9 mouse cellular contexts compared by ENCODE assay signal in the genomic region with DNA sequence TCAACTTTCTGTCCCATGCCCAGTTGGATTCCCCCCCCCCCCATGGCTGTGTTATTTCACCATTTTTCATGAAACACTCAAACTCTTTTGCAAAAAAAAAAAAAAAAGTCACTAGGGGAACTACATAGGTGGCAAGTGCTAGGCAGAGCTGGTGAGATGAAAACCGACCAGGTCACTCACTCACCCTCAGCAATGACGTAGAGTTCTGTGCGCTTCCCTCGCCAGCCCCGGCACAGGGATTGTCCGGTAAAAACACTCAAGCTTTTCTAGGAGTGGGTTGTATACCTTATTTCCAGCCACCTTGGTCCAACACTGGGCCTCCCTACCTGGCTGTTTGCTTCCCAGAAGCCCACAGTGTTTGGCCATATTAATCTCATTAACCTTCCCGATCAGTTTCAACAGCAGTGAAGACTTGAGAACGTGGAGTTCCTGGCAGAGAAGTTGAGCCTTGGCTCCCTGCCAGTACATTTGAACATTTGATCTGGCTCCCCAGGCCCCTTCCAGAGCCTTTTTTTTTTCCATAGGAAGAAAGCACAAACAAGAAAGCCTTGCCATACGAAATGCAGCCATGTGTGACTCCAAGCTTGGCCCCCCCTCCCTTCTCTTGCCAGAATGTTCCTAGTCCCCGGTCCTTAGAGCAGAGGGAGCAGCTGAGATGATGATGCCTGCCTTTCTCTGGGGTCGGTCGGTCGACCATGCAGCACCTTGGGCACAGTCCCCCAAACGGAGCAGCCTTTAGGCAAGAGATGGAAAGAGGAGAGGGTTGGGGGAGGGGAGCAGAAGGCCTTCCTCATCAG.
A peak's percentile ranks its signal among the peaks of the same experiment; 100 is the strongest.
DNase-seq lines count a peak whose midpoint lies in the region; ATAC-seq and TF ChIP-seq lines count a peak whose summit lies in the region.
"Had no signal": no experiment of that assay in that cellular context is flagged by ENCODE, and none has a peak within 500 bp of the region (broad histone marks: within the 10 kb centered on the region; RNA-seq: fewer than 3 reads in every experiment).

No protein-coding gene starts in this region.

- TF ChIP-seq CTCF in lung, embryonic 14.5 days (IDR thresholded peaks at IDR 0.05; ENCODE audit: low read depth) = no peak
- TF ChIP-seq CTCF in lung, adult 2 months (IDR thresholded peaks at IDR 0.05; ENCODE audit: insufficient read depth, low read length) = no peak
- no peak for TF ChIP-seq CTCF in stomach, postnatal 0 days (IDR thresholded peaks at IDR 0.05; ENCODE audit: low read depth)

- 31% methylated on average over 14 of the region's 14 CpGs for WGBS in lung, embryonic 14.5 days
- WGBS in lung, adult 2 months = 37% methylated on average over 14 of the region's 14 CpGs
- 14% methylated on average over 14 of the region's 14 CpGs for WGBS in hindbrain, embryonic 11.5 days
- WGBS in limb, embryonic 14.5 days = 25% methylated on average over 14 of the region's 14 CpGs
- 42% methylated on average over 14 of the region's 14 CpGs for WGBS in stomach, postnatal 0 days

- TF ChIP-seq POLR2A in lung, adult 2 months (IDR thresholded peaks at IDR 0.05; ENCODE audit: borderline replicate concordance, extremely low read depth, low read depth, low read length) = no peak
- TF ChIP-seq POLR2A in limb, embryonic 14.5 days (IDR thresholded peaks at IDR 0.05; ENCODE audit: borderline replicate concordance, extremely low read depth, insufficient read depth, insufficient read length) = no peak

- intact Hi-C loops in gastrocnemius, postnatal 14 days (cut with DNase I; ENCODE audit: low total_unique reads) = no loop called here

- H3K27ac ChIP-seq in lung, embryonic 14.5 days (ENCODE audit: low read depth) = no peak overlapping the region
- peak overlapping the region; percentile 71 for H3K27ac ChIP-seq in hindbrain, embryonic 11.5 days (ENCODE audit: low read depth, low read length)
- H3K27ac ChIP-seq in limb, embryonic 14.5 days (replicated peaks; ENCODE audit: low read depth, low read length) = no peak overlapping the region
- no peak overlapping the region for H3K27ac ChIP-seq in stomach, postnatal 0 days (replicated peaks)
- H3K27ac ChIP-seq: liver, embryonic 14.5 days had no signal

- no peaks in the 10 kb centered on the region for H3K36me3 ChIP-seq in lung, embryonic 14.5 days (ENCODE audit: insufficient read depth)
- no peaks in the 10 kb centered on the region for H3K36me3 ChIP-seq in hindbrain, embryonic 11.5 days (ENCODE audit: control insufficient read depth, insufficient read depth, low read length)
- H3K36me3 ChIP-seq in limb, embryonic 14.5 days (ENCODE audit: control insufficient read depth, insufficient read depth, low read length) = no peaks in the 10 kb centered on the region
- no peaks in the 10 kb centered on the region for H3K36me3 ChIP-seq in stomach, postnatal 0 days (ENCODE audit: control insufficient read depth, insufficient read depth, low read length)

- no peaks in the 10 kb centered on the region for H3K9me3 ChIP-seq in lung, embryonic 14.5 days (ENCODE audit: low read depth, low read length)
- H3K9me3 ChIP-seq in hindbrain, embryonic 11.5 days (ENCODE audit: control insufficient read depth, low read length) = no peaks in the 10 kb centered on the region
- H3K9me3 ChIP-seq in limb, embryonic 14.5 days (ENCODE audit: control insufficient read depth, low read length) = no peaks in the 10 kb centered on the region
- H3K9me3 ChIP-seq in stomach, postnatal 0 days (ENCODE audit: control insufficient read depth, low read length) = no peaks in the 10 kb centered on the region

- peaks cover 9% of the 10 kb centered on the region for H3K4me1 ChIP-seq in lung, embryonic 14.5 days (ENCODE audit: insufficient read depth)
- H3K4me1 ChIP-seq in lung, adult 2 months (ENCODE audit: control insufficient read depth, insufficient read depth, low read length) = no peaks in the 10 kb centered on the region
- peaks cover 17% of the 10 kb centered on the region for H3K4me1 ChIP-seq in hindbrain, embryonic 11.5 days (replicated peaks; ENCODE audit: control insufficient read depth, insufficient read depth, low read length)
- H3K4me1 ChIP-seq in limb, embryonic 14.5 days (ENCODE audit: control insufficient read depth, insufficient read depth, low read length) = peaks cover 17% of the 10 kb centered on the region
- no peaks in the 10 kb centered on the region for H3K4me1 ChIP-seq in stomach, postnatal 0 days (replicated peaks; ENCODE audit: control insufficient read depth, insufficient read depth)

- H3K9ac ChIP-seq in lung, embryonic 14.5 days = no peak overlapping the region
- no peak overlapping the region for H3K9ac ChIP-seq in hindbrain, embryonic 11.5 days (ENCODE audit: low read depth, low read length)
- no peak overlapping the region for H3K9ac ChIP-seq in limb, embryonic 14.5 days (ENCODE audit: low read depth, low read length, severe bottlenecking)
- H3K9ac ChIP-seq in stomach, postnatal 0 days (ENCODE audit: low read length) = no peak overlapping the region
- H3K9ac ChIP-seq: liver, embryonic 14.5 days had no signal

- H3K4me2 ChIP-seq in lung, embryonic 14.5 days = peak overlapping the region; percentile 45
- peak overlapping the region; percentile 25 for H3K4me2 ChIP-seq in hindbrain, embryonic 11.5 days (replicated peaks; ENCODE audit: low read depth, low read length)
- peak overlapping the region; percentile 28 for H3K4me2 ChIP-seq in limb, embryonic 14.5 days (replicated peaks; ENCODE audit: low read depth, low read length, severe bottlenecking)
- H3K4me2 ChIP-seq in stomach, postnatal 0 days (replicated peaks; ENCODE audit: low read depth) = no peak overlapping the region

- peak; percentile 77 for ATAC-seq in lung, embryonic 14.5 days (ENCODE audit: insufficient read depth)
- peak; percentile 52; the same call in 1 of the 2 replicates for ATAC-seq in hindbrain, embryonic 11.5 days (ENCODE audit: low FRiP score)
- ATAC-seq in limb, embryonic 14.5 days (ENCODE audit: low FRiP score, low read depth) = peak; percentile 73
- no peak for ATAC-seq in stomach, postnatal 0 days (ENCODE audit: low FRiP score, low TSS enrichment)

- no peaks in the 10 kb centered on the region for H3K27me3 ChIP-seq in lung, embryonic 14.5 days (ENCODE audit: insufficient read depth, low read length)
- H3K27me3 ChIP-seq in hindbrain, embryonic 11.5 days (ENCODE audit: control insufficient read depth, insufficient read depth, low read length) = no peaks in the 10 kb centered on the region
- no peaks in the 10 kb centered on the region for H3K27me3 ChIP-seq in limb, embryonic 14.5 days (ENCODE audit: control insufficient read depth, insufficient read depth, low read length)
- no peaks in the 10 kb centered on the region for H3K27me3 ChIP-seq in stomach, postnatal 0 days (ENCODE audit: control insufficient read depth, insufficient read depth, low read length)

- TF ChIP-seq EP300 in stomach, postnatal 0 days (optimal IDR thresholded peaks at IDR 0.05) = no peak

- DNase-seq in lung, embryonic 14.5 days = peak; percentile 91
- no peak for DNase-seq in lung, adult 2 months
- peak; percentile 58 for DNase-seq in hindbrain, embryonic 11.5 days (ENCODE audit: low spot score)
- peak; percentile 83 for DNase-seq in limb, embryonic 14.5 days (ENCODE audit: low spot score)
- peak; percentile 24 for DNase-seq in stomach, postnatal 0 days (ENCODE audit: low spot score)
- no peak for DNase-seq in gastrocnemius, postnatal 14 days
- no peak for DNase-seq in yolk sac, embryonic 10.5 days (ENCODE audit: low spot score)
- DNase-seq in urinary bladder, postnatal 4 days (ENCODE audit: low spot score in 2 of 2) = no peak

- no peak overlapping the region for H3K4me3 ChIP-seq in lung, embryonic 14.5 days (ENCODE audit: low read depth, low read length)
- no peak overlapping the region for H3K4me3 ChIP-seq in lung, adult 2 months (replicated peaks; ENCODE audit: extremely low read depth, low read depth, low read length)
- no peak overlapping the region for H3K4me3 ChIP-seq in hindbrain, embryonic 11.5 days (ENCODE audit: low read depth, low read length)
- no peak overlapping the region for H3K4me3 ChIP-seq in limb, embryonic 14.5 days (replicated peaks; ENCODE audit: low read length)
- no peak overlapping the region for H3K4me3 ChIP-seq in stomach, postnatal 0 days (ENCODE audit: low read depth, low read length)

Comparison
In these comparisons a context has a peak if more than half of its experiments do, and no peak if none do; other contexts are left out.
1. DNase-seq: peak in lung, embryonic 14.5 days (single experiment), hindbrain, embryonic 11.5 days (single experiment), limb, embryonic 14.5 days (single experiment) and stomach, postnatal 0 days (single experiment); none in lung, adult 2 months (single experiment), gastrocnemius, postnatal 14 days (single experiment), yolk sac, embryonic 10.5 days (single experiment) and urinary bladder, postnatal 4 days (0 of 2).